Mouse (Mus musculus): ENCODE results near the gene Ucn.

DNA sequence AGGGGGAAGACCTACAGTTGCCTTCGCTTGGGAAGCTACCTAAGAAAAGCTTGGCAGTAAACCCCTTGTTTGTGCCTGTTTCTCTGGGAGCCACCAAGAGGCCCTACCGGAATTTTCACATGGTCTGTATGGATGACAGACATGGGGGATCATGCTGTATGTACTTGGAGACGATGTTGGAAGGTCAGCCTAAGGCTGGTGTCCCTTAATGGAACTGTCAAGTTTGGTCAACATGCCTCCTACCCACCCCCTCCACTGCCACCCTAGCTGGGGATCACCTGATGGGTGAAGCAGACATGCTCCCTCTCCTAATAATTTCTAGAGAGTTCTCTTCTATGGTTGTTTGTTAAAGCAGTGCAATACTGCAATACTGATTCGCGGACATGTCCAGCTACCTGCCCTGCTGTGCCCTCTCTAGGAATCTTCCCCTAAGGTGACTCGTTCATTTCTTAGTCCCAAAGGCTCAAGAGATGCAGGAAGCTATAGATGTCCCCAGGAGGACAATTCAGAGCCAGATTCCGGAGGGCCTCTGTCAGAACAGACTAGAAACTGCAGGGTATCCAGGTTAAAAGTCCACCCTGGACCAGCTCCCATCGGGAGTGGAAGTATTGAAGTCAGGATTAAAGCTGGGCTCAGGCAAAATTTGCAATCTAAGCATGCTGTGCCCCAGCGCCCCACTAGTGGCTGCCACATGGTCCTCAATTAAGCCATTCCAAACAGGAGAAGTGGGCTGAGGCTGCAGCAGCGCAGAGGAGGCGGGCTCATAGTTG, 42.7 kb downstream of the Ucn start:
- no peak for TF ChIP-seq CTCF (IDR thresholded peaks at IDR 0.05; ENCODE audit: low read depth, low read length)
- no peak for TF ChIP-seq EP300 (IDR thresholded peaks at IDR 0.05; ENCODE audit: insufficient read depth, low read depth, low read length)
- no peak for TF ChIP-seq POLR2A (IDR thresholded peaks at IDR 0.05; ENCODE audit: insufficient read depth, low read length)

Data from ES-Bruce4 (cell line).